Mouse (Mus musculus) frontal cortex, adult 2 months (tissue): ENCODE data around the gene Gm49337. TPM values are rescaled to one million over a fixed set of nuclear protein-coding genes. Genes with fewer than 3 reads are reported as not detected.

Experiments used
- DNase-seq, 2 experiments: peaks; one replicate each; pipeline ENCODE4 v3.0.0; 2022; ENCODE audit warnings: low spot score in 1 of 2; ENCODE audit errors: extremely low spot score in 1 of 2
- polyA plus RNA-seq: library from polyadenylated mRNA; depleted of rRNA; stranded (reverse); fragments of >200 nt; gene quantifications from 2 replicates; pipeline ENCODE4 v1.2.3, GENCODE M21; 2012

The Gm49337 gene
- polyA plus RNA-seq, 1 experiment = 0.14 TPM

- DNase-seq = peak; percentile 89
Observed at GRCm38 (mm10) chr4:116160769-116161168, 12.4 kb upstream of the Gm49337 start.

GRCm38 (mm10) chr4:116162142-116162541, 11.0 kb upstream of the Gm49337 start:
- DNase-seq = no peak

GRCm38 (mm10) chr4:116164759-116165554, 8.2 kb upstream of the Gm49337 start:
- no peak for DNase-seq

GRCm38 (mm10) chr4:116165708-116166407, 7.3 kb upstream of the Gm49337 start:
- no peak for DNase-seq

GRCm38 (mm10) chr4:116167404-116167803, 5.8 kb upstream of the Gm49337 start, which contains the start of gene Tspan1:
Gene Tspan1 (minus strand): TSS chr4:116167601.
- DNase-seq = no peak

GRCm38 (mm10) chr4:116168617-116169352, 4.4 kb upstream of the Gm49337 start:
- peak in 1 of 2 experiments; percentile 91 for DNase-seq

- DNase-seq = no peak
Observed at GRCm38 (mm10) chr4:116169353-116169672, 3.9 kb upstream of the Gm49337 start.

- no peak for DNase-seq
Observed at GRCm38 (mm10) chr4:116173752-116174151, 568 bp downstream of the Gm49337 start.

- no peak for DNase-seq
Observed at GRCm38 (mm10) chr4:116174466-116175116, 1.4 kb downstream of the Gm49337 start.

- DNase-seq = no peak
Observed at GRCm38 (mm10) chr4:116175136-116175535, 2.0 kb downstream of the Gm49337 start.

- DNase-seq = peak; percentile 60 to 65
Observed at GRCm38 (mm10) chr4:116175711-116176542, 2.7 kb downstream of the Gm49337 start.

- peak; percentile 56 to 77 for DNase-seq
Observed at GRCm38 (mm10) chr4:116176543-116176988, 3.4 kb downstream of the Gm49337 start.

- peak in 1 of 2 experiments; percentile 26 for DNase-seq
Observed at GRCm38 (mm10) chr4:116177140-116177539, 4.0 kb downstream of the Gm49337 start.

- DNase-seq = no peak
Observed at GRCm38 (mm10) chr4:116182079-116182478, 8.9 kb downstream of the Gm49337 start.

- peak in 1 of 2 experiments; percentile 46 for DNase-seq
Observed at GRCm38 (mm10) chr4:116182745-116183144, 9.6 kb downstream of the Gm49337 start.

- no peak for DNase-seq
Observed at GRCm38 (mm10) chr4:116185083-116185482, 11.9 kb downstream of the Gm49337 start.

GRCm38 (mm10) chr4:116192286-116192835, 19.2 kb downstream of the Gm49337 start:
- DNase-seq = no peak

- no peak for DNase-seq
Observed at GRCm38 (mm10) chr4:116193583-116194383, 20.6 kb downstream of the Gm49337 start.

- DNase-seq = no peak
Observed at GRCm38 (mm10) chr4:116198422-116198821, 25.2 kb downstream of the Gm49337 start.
